Mouse (Mus musculus): Measurements from ENCODE around the gene Padi1. TPM values are rescaled to one million over a fixed set of nuclear protein-coding genes. Genes with fewer than 3 reads are reported as not detected.
A peak's percentile ranks its signal among the peaks of the same experiment; 100 is the strongest.

Gene Padi1
- polyA plus RNA-seq, 1 experiment from 2014 or later: 0.07 TPM

GRCm38 (mm10) chr4:140871376-140871775, 25.8 kb upstream of the Padi1 start:
- no peak overlapping the region for H3K9ac ChIP-seq (ENCODE audit: low read length)
- ATAC-seq (replicated peaks; ENCODE audit: extremely low read depth, insufficient read depth, low FRiP score): no peak
- 78% methylated on average over 3 of the region's 3 CpGs for WGBS
- H3K9me3 ChIP-seq (replicated peaks; ENCODE audit: control insufficient read depth, low read length): peaks cover 13% of the 10 kb centered on the region
- no peak overlapping the region for H3K4me2 ChIP-seq (ENCODE audit: low read depth, low read length)
- no peaks in the 10 kb centered on the region for H3K27me3 ChIP-seq (ENCODE audit: control insufficient read depth, insufficient read depth, low read length)
- H3K27ac ChIP-seq (ENCODE audit: low read length): no peak overlapping the region
- no peaks in the 10 kb centered on the region for H3K36me3 ChIP-seq (ENCODE audit: control insufficient read depth, insufficient read depth)
- H3K4me1 ChIP-seq (ENCODE audit: control insufficient read depth, insufficient read depth, low read length): peaks cover 3% of the 10 kb centered on the region; the same call in 1 of the 2 replicates
- no peak overlapping the region for H3K4me3 ChIP-seq (ENCODE audit: low read length)

- ATAC-seq (replicated peaks; ENCODE audit: extremely low read depth, insufficient read depth, low FRiP score): no peak
- Histone ChIP-seq H3K4me1 (ENCODE audit: control insufficient read depth, insufficient read depth, low read length) (peaks cover 3% of the 10 kb centered on the region; the same call in 1 of the 2 replicates), H3K4me2 (ENCODE audit: low read depth, low read length) (no peak overlapping the region), H3K9ac (ENCODE audit: low read length) (no peak overlapping the region), H3K27ac (ENCODE audit: low read length) (no peak overlapping the region), H3K36me3 (ENCODE audit: control insufficient read depth, insufficient read depth) (no peaks in the 10 kb centered on the region), H3K27me3 (ENCODE audit: control insufficient read depth, insufficient read depth, low read length) (no peaks in the 10 kb centered on the region), H3K4me3 (ENCODE audit: low read length) (no peak overlapping the region), H3K9me3 (replicated peaks; ENCODE audit: control insufficient read depth, low read length) (peaks cover 13% of the 10 kb centered on the region)
- 83% methylated on average over 7 of the region's 7 CpGs for WGBS
Observed at GRCm38 (mm10) chr4:140870876-140871275, 25.3 kb upstream of the Padi1 start.

- Histone ChIP-seq H3K36me3 (ENCODE audit: control insufficient read depth, insufficient read depth) (no peaks in the 10 kb centered on the region), H3K4me3 (ENCODE audit: low read length) (no peak overlapping the region), H3K9me3 (replicated peaks; ENCODE audit: control insufficient read depth, low read length) (peaks cover 13% of the 10 kb centered on the region), H3K4me1 (ENCODE audit: control insufficient read depth, insufficient read depth, low read length) (peaks cover 3% of the 10 kb centered on the region; the same call in 1 of the 2 replicates), H3K27me3 (ENCODE audit: control insufficient read depth, insufficient read depth, low read length) (no peaks in the 10 kb centered on the region), H3K9ac (ENCODE audit: low read length) (no peak overlapping the region), H3K27ac (ENCODE audit: low read length) (no peak overlapping the region), H3K4me2 (ENCODE audit: low read depth, low read length) (no peak overlapping the region)
- 71% methylated on average over 8 of the region's 8 CpGs for WGBS
- no peak for ATAC-seq (replicated peaks; ENCODE audit: extremely low read depth, insufficient read depth, low FRiP score)
Observed at GRCm38 (mm10) chr4:140869945-140870344, 24.4 kb upstream of the Padi1 start.

- no peak overlapping the region for H3K4me2 ChIP-seq (ENCODE audit: low read depth, low read length)
- H3K27ac ChIP-seq (ENCODE audit: low read length): no peak overlapping the region
- 8% methylated on average over 14 of the region's 14 CpGs for WGBS
- H3K27me3 ChIP-seq (ENCODE audit: control insufficient read depth, insufficient read depth, low read length): no peaks in the 10 kb centered on the region
- H3K4me1 ChIP-seq (ENCODE audit: control insufficient read depth, insufficient read depth, low read length): peaks cover 3% of the 10 kb centered on the region; the same call in 1 of the 2 replicates
- no peak overlapping the region for H3K4me3 ChIP-seq (ENCODE audit: low read length)
- H3K9me3 ChIP-seq (replicated peaks; ENCODE audit: control insufficient read depth, low read length): peaks cover 6% of the 10 kb centered on the region
- no peak overlapping the region for H3K9ac ChIP-seq (ENCODE audit: low read length)
- ATAC-seq (replicated peaks; ENCODE audit: extremely low read depth, insufficient read depth, low FRiP score): no peak
- H3K36me3 ChIP-seq (ENCODE audit: control insufficient read depth, insufficient read depth): no peaks in the 10 kb centered on the region
Observed at GRCm38 (mm10) chr4:140868484-140869190, 23.1 kb upstream of the Padi1 start.

GRCm38 (mm10) chr4:140862036-140862650, 16.6 kb upstream of the Padi1 start:
- Histone ChIP-seq H3K36me3 (ENCODE audit: control insufficient read depth, insufficient read depth) (no peaks in the 10 kb centered on the region), H3K27me3 (ENCODE audit: control insufficient read depth, insufficient read depth, low read length) (peaks cover 4% of the 10 kb centered on the region; the same call in 1 of the 2 replicates), H3K4me2 (ENCODE audit: low read depth, low read length) (no peak overlapping the region), H3K4me3 (ENCODE audit: low read length) (no peak overlapping the region), H3K4me1 (ENCODE audit: control insufficient read depth, insufficient read depth, low read length) (peaks cover 11% of the 10 kb centered on the region), H3K9me3 (replicated peaks; ENCODE audit: control insufficient read depth, low read length) (no peaks in the 10 kb centered on the region; the same call in 1 of the 2 replicates), H3K9ac (ENCODE audit: low read length) (no peak overlapping the region), H3K27ac (ENCODE audit: low read length) (no peak overlapping the region)
- WGBS: 80% methylated on average over 11 of the region's 11 CpGs
- no peak for ATAC-seq (replicated peaks; ENCODE audit: extremely low read depth, insufficient read depth, low FRiP score)

GRCm38 (mm10) chr4:140860767-140861147, 15.2 kb upstream of the Padi1 start:
- H3K4me1 ChIP-seq (ENCODE audit: control insufficient read depth, insufficient read depth, low read length): peaks cover 11% of the 10 kb centered on the region
- H3K27ac ChIP-seq (ENCODE audit: low read length): no peak overlapping the region
- H3K9ac ChIP-seq (ENCODE audit: low read length): 0 out of 2 replicates have a peak overlapping the region, but pooled peaks have one; percentile 3
- H3K4me3 ChIP-seq (ENCODE audit: low read length): no peak overlapping the region
- peaks cover 4% of the 10 kb centered on the region; the same call in 1 of the 2 replicates for H3K27me3 ChIP-seq (ENCODE audit: control insufficient read depth, insufficient read depth, low read length)
- no peak overlapping the region for H3K4me2 ChIP-seq (ENCODE audit: low read depth, low read length)
- WGBS: 58% methylated on average over 7 of the region's 7 CpGs
- 0 out of 2 replicates have a peak, but pooled peaks have one; percentile 33 for ATAC-seq (replicated peaks; ENCODE audit: extremely low read depth, insufficient read depth, low FRiP score)
- H3K36me3 ChIP-seq (ENCODE audit: control insufficient read depth, insufficient read depth): no peaks in the 10 kb centered on the region
- peaks cover under 1% of the 10 kb centered on the region for H3K9me3 ChIP-seq (replicated peaks; ENCODE audit: control insufficient read depth, low read length)

- Histone ChIP-seq H3K4me1 (ENCODE audit: control insufficient read depth, insufficient read depth, low read length) (peaks cover 11% of the 10 kb centered on the region), H3K4me2 (ENCODE audit: low read depth, low read length) (no peak overlapping the region), H3K9ac (ENCODE audit: low read length) (0 out of 2 replicates have a peak overlapping the region, but pooled peaks have one; percentile 3), H3K27ac (ENCODE audit: low read length) (no peak overlapping the region), H3K9me3 (replicated peaks; ENCODE audit: control insufficient read depth, low read length) (peaks cover 2% of the 10 kb centered on the region), H3K27me3 (ENCODE audit: control insufficient read depth, insufficient read depth, low read length) (peaks cover 4% of the 10 kb centered on the region; the same call in 1 of the 2 replicates), H3K36me3 (ENCODE audit: control insufficient read depth, insufficient read depth) (no peaks in the 10 kb centered on the region), H3K4me3 (ENCODE audit: low read length) (no peak overlapping the region)
- WGBS: 27% methylated on average over 7 of the region's 7 CpGs
- no peak for ATAC-seq (replicated peaks; ENCODE audit: extremely low read depth, insufficient read depth, low FRiP score)
Observed at GRCm38 (mm10) chr4:140860125-140860766, 14.7 kb upstream of the Padi1 start.

- H3K4me1 ChIP-seq (ENCODE audit: control insufficient read depth, insufficient read depth, low read length): peaks cover 11% of the 10 kb centered on the region
- no peak for ATAC-seq (replicated peaks; ENCODE audit: extremely low read depth, insufficient read depth, low FRiP score)
- H3K27me3 ChIP-seq (ENCODE audit: control insufficient read depth, insufficient read depth, low read length): peaks cover 4% of the 10 kb centered on the region; the same call in 1 of the 2 replicates
Observed at GRCm38 (mm10) chr4:140859291-140859690, 13.7 kb upstream of the Padi1 start.

More at GRCm38 (mm10) chr4:140859291-140859690, 13.7 kb upstream of the Padi1 start:
- H3K4me3 ChIP-seq (ENCODE audit: low read length): no peak overlapping the region
- 85% methylated on average over 11 of the region's 11 CpGs for WGBS
- peaks cover 2% of the 10 kb centered on the region for H3K9me3 ChIP-seq (replicated peaks; ENCODE audit: control insufficient read depth, low read length)
- H3K27ac ChIP-seq (ENCODE audit: low read length): no peak overlapping the region
- H3K4me2 ChIP-seq (ENCODE audit: low read depth, low read length): no peak overlapping the region
- no peak overlapping the region for H3K9ac ChIP-seq (ENCODE audit: low read length)
- H3K36me3 ChIP-seq (ENCODE audit: control insufficient read depth, insufficient read depth): no peaks in the 10 kb centered on the region
